Mouse (Mus musculus): Measurements from ENCODE around the gene Cdadc1. TPM values are rescaled to one million over a fixed set of nuclear protein-coding genes. Genes with fewer than 3 reads are reported as not detected.

Cdadc1 gene
- polyA plus RNA-seq, 1 experiment, result 29.8 TPM

DNA sequence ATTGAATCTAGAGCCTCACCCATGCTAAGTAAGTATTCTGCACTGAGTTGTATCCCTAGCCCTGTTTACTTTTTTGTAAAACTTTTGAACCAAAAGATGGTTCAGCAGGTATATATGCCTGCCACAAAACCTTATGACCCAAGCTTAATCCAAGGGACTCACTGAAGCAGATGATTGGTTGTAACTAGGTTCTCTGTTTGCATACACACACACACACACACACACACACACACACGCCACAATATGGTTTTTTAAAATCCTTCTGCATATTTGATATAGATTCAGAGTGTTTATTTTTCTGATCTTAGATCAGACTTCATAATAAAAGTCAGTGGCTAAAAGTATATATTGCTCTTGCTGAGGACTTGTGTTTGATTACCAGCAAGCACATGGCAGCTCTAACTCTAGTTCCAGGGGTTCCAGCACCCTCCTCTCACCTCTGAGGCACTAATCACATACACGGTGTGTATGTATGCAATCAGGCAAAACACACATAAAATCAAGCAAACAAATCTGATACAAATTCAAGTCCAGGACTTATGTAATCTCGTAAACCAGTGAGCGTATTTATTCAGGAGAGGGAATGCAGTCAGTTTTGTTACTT is 59.8 kb downstream of the Cdadc1 start:
- Histone ChIP-seq H3K4me1 (ENCODE audit: control insufficient read depth, insufficient read depth, low read length) (no peaks in the 10 kb centered on the region), H3K4me3 (ENCODE audit: insufficient read depth, low read length) (no peak overlapping the region), H3K27ac (ENCODE audit: insufficient read depth, low read length) (no peak overlapping the region)
- TF ChIP-seq CTCF (IDR thresholded peaks at IDR 0.05; ENCODE audit: extremely low read depth, insufficient read depth, low read length) (no peak), POLR2A (IDR thresholded peaks at IDR 0.05; ENCODE audit: extremely low read depth, insufficient read depth, low read length) (no peak)

DNA sequence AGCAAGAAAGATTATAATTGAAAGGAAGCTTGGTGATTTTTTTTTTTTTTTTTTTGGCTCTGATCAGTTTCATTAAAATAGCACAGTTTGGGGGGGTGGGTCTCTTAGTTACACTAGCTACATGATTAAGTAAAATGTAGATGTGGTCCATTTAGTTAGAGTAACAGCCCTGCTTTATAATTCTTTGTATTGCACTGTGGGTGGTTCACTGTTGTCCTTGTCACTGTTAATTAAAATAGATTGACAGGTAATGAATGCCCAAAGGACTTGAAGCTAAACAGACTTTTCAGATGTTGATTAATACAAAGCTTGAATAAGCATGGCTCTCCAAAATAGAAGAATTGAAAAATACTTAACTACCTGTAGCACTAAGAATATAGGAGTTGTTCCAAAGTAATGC is 63.9 kb downstream of the Cdadc1 start:
- H3K4me3 ChIP-seq (ENCODE audit: insufficient read depth, low read length), result no peak overlapping the region
- no peak for TF ChIP-seq POLR2A (IDR thresholded peaks at IDR 0.05; ENCODE audit: extremely low read depth, insufficient read depth, low read length)
- TF ChIP-seq CTCF (IDR thresholded peaks at IDR 0.05; ENCODE audit: extremely low read depth, insufficient read depth, low read length), result no peak
- no peak overlapping the region for H3K27ac ChIP-seq (ENCODE audit: insufficient read depth, low read length)
- no peaks in the 10 kb centered on the region for H3K4me1 ChIP-seq (ENCODE audit: control insufficient read depth, insufficient read depth, low read length)

DNA sequence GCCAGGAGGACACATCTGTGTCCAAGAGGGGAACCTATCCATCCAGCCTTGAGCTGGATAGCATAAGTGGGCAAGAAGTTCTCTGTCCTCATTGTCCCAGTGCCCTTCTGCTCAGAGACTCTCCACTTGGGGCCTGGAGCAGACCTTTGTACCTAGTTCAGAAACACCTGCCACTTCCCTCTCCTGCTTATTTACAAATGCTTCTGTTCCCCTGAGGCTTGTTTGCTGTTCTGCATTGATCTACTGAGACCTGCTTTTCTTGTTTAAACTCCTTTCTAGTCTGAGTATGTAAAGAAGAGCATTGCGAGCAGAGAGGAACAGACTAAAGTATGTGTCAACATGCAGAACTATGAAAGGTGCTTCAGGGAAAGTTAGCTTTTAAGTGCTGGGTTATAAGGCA is 64.8 kb downstream of the Cdadc1 start:
- H3K4me1 ChIP-seq (ENCODE audit: control insufficient read depth, insufficient read depth, low read length), result no peaks in the 10 kb centered on the region
- H3K4me3 ChIP-seq (ENCODE audit: insufficient read depth, low read length), result no peak overlapping the region
- no peak for TF ChIP-seq POLR2A (IDR thresholded peaks at IDR 0.05; ENCODE audit: extremely low read depth, insufficient read depth, low read length)
- TF ChIP-seq CTCF (IDR thresholded peaks at IDR 0.05; ENCODE audit: extremely low read depth, insufficient read depth, low read length), result no peak

DNA sequence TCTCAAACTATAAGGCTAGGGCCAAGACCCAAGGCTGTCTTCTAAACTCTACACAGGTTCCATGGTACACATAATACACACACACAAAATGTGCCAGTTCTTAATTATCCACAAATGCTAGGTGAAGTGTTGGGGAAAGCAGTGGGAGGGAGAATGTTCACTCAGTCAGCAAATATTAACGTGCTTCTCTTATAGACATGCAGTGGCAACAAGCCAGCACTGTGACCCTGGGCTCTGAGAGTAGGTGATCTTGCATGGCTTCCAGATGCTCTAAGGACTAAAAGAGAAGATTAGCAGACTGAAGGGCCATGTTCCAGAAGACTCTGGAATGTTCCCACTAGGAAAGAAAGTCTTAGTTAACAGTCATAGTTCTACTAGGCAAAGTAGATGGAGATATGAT is 67.0 kb downstream of the Cdadc1 start:
- TF ChIP-seq CTCF (IDR thresholded peaks at IDR 0.05; ENCODE audit: extremely low read depth, insufficient read depth, low read length) (no peak), POLR2A (IDR thresholded peaks at IDR 0.05; ENCODE audit: extremely low read depth, insufficient read depth, low read length) (no peak)
- H3K4me1 ChIP-seq (ENCODE audit: control insufficient read depth, insufficient read depth, low read length), result no peaks in the 10 kb centered on the region
- H3K4me3 ChIP-seq (ENCODE audit: insufficient read depth, low read length), result no peak overlapping the region
- H3K27ac ChIP-seq (ENCODE audit: insufficient read depth, low read length), result no peak overlapping the region

More for the DNA sequence above, 64.8 kb downstream of the Cdadc1 start:
- no peak overlapping the region for H3K27ac ChIP-seq (ENCODE audit: insufficient read depth, low read length)

DNA sequence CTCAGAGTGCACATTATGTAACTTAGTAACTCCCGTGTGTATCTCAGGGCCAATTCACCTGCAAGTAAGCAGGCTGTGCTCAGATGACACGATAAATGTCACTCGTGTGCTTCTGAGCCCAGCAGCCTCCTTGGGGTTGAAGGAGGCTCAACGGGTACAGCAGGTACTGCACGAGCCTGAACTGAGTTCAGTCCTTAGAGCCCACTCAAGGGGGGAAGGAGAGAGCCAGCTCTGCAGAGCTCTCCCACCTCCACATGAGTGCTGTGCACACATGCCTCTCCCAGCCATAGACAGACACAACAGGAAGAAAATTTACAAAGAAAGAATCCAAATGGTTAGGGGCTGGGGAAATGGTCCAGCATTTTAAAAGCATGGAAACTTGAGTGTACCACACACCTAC is 71.9 kb downstream of the Cdadc1 start:
- no peak for TF ChIP-seq POLR2A (IDR thresholded peaks at IDR 0.05; ENCODE audit: extremely low read depth, insufficient read depth, low read length)
- TF ChIP-seq CTCF (IDR thresholded peaks at IDR 0.05; ENCODE audit: extremely low read depth, insufficient read depth, low read length), result no peak
- H3K27ac ChIP-seq (ENCODE audit: insufficient read depth, low read length), result no peak overlapping the region
- H3K4me1 ChIP-seq (ENCODE audit: control insufficient read depth, insufficient read depth, low read length), result no peaks in the 10 kb centered on the region
- no peak overlapping the region for H3K4me3 ChIP-seq (ENCODE audit: insufficient read depth, low read length)

DNA sequence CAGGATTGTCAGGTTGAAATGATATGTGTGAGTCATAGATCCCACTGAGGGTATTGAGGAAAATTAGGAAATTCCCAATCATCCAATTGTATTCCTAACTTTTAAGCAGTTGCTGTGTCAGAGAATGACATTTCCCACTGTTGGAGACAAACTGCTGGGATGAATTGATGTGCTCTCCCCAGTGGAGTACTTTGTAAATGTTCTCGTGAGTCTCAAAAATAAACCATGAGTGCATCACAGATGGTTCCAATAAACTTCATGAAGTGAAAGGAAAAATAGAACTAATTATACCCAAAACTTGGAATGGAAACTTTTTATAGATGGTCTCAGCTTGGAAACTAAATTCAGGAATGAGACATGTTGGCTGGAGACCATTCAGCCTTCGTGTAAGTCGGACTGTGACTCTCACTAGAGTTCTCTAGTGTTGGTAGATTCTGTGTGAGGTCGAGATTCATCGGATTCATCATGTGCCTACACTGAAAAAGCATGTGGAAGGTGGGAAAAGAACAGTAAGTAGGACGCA is 83.8 kb downstream of the Cdadc1 start:
- H3K4me1 ChIP-seq (ENCODE audit: control insufficient read depth, insufficient read depth, low read length), result peaks cover 2% of the 10 kb centered on the region
- H3K27ac ChIP-seq (ENCODE audit: insufficient read depth, low read length), result no peak overlapping the region
- TF ChIP-seq CTCF (IDR thresholded peaks at IDR 0.05; ENCODE audit: extremely low read depth, insufficient read depth, low read length) (no peak), POLR2A (IDR thresholded peaks at IDR 0.05; ENCODE audit: extremely low read depth, insufficient read depth, low read length) (no peak)
- no peak overlapping the region for H3K4me3 ChIP-seq (ENCODE audit: insufficient read depth, low read length)

Other genes with a start within 250 kb of the Cdadc1 start
- gene Phf11d, start 232.5 kb downstream of the Cdadc1 start, polyA plus RNA-seq (2012; rRNA removed), result 1.3 TPM in 2 replicates
- 0.49 and 0.61 TPM in 2 replicates for gene Phf11c, start 202.6 kb downstream of the Cdadc1 start, polyA plus RNA-seq (2012; rRNA removed)
- gene Setdb2, start 157.1 kb downstream of the Cdadc1 start, polyA plus RNA-seq (2012; rRNA removed), result 3.7 and 4.7 TPM in 2 replicates
- gene Cab39l, start 157.0 kb downstream of the Cdadc1 start, polyA plus RNA-seq (2012; rRNA removed), result 16.6 and 18.3 TPM in 2 replicates
- 1.9 and 2.4 TPM in 2 replicates for gene Shisa2, start 27.3 kb upstream of the Cdadc1 start, polyA plus RNA-seq (2012; rRNA removed)